Mouse (Mus musculus) ES-Bruce4 (cell line): ENCODE results near the gene Trrap.

ENCODE experiments used
- CTCF ChIP-seq: IDR thresholded peaks from one replicate; pipeline ENCODE4 v1.8.1; 2011; ENCODE audit warnings: low read depth, low read length
- EP300 ChIP-seq: IDR thresholded peaks from 2 replicates; pipeline ENCODE4 v1.6.1; 2011; ENCODE audit warnings: low read depth, low read length; ENCODE audit not compliant: insufficient read depth
- POLR2A ChIP-seq: IDR thresholded peaks from one replicate; pipeline ENCODE4 v1.8.1; 2011; ENCODE audit warnings: low read length; ENCODE audit not compliant: insufficient read depth

- TF ChIP-seq CTCF (no peak), EP300 (no peak), POLR2A (no peak)
Observed at GRCm38 (mm10) chr5:144872326-144872725, 104.8 kb downstream of the Trrap start.
